Mouse (Mus musculus) MEL (cell line): ENCODE results near the gene Khdc1a. TPM values are rescaled to one million over a fixed set of nuclear protein-coding genes. Genes with fewer than 3 reads are reported as not detected.
"Not testable (repeated sequence)": the region's sequence is repeated elsewhere in the genome, so short reads cannot be mapped to it uniquely, and the experiment has no call there.

Experiments used
- DNase-seq: peaks from one replicate; pipeline ENCODE4 v3.0.0; 2011; ENCODE audit warnings: low read depth, low spot score
- H3K27ac ChIP-seq: 2 replicates; pipeline ENCODE4 v1.5.1; 2012; ENCODE audit warnings: low read depth, mild to moderate bottlenecking, control low read depth, low read length, moderate library complexity; ENCODE audit not compliant: control insufficient read depth
- H3K27me3 ChIP-seq, 2 experiments: fragments of 150-350 bp in 1 of 2; sonication (generic) in 1 of 2; 2 replicates each; pipeline ENCODE4 v1.6.1; 2012; ENCODE audit warnings: low read length in 2 of 2, mild to moderate bottlenecking in 2 of 2, improper control_type of control experiment in 1 of 2, moderate library complexity in 1 of 2; ENCODE audit not compliant: insufficient read depth in 2 of 2, control insufficient read depth in 1 of 2
- H3K36me3 ChIP-seq, 2 experiments: 2 replicates each; pipeline ENCODE4 v1.6.1; 2012 to 2014; ENCODE audit warnings: low read length in 2 of 2, improper control_type of control experiment in 1 of 2, inconsistent platforms in 1 of 2, mild to moderate bottlenecking in 1 of 2; ENCODE audit not compliant: insufficient read depth in 2 of 2, control insufficient read depth in 1 of 2
- H3K4me1 ChIP-seq, 2 experiments: fragments of 150-350 bp in 1 of 2; sonication (generic) in 1 of 2; 2 replicates each; pipeline ENCODE4 v1.6.1; 2012; ENCODE audit warnings: low read length in 2 of 2, improper control_type of control experiment in 1 of 2, mild to moderate bottlenecking in 1 of 2; ENCODE audit not compliant: insufficient read depth in 2 of 2, control insufficient read depth in 1 of 2
- H3K4me3 ChIP-seq, 2 experiments: fragments of 150-350 bp in 1 of 2; sonication (generic) in 1 of 2; 2 replicates each; pipeline ENCODE4 v1.5.1; 2012; ENCODE audit warnings: low read depth in 2 of 2, low read length in 2 of 2, mild to moderate bottlenecking in 2 of 2, moderate library complexity in 2 of 2, control low read depth in 1 of 2, improper control_type of control experiment in 1 of 2; ENCODE audit not compliant: control insufficient read depth in 1 of 2, insufficient read depth in 1 of 2
- H3K79me2 ChIP-seq: 2 replicates; pipeline ENCODE4 v1.6.1; 2012; ENCODE audit warnings: mild to moderate bottlenecking, low read length, moderate library complexity; ENCODE audit not compliant: control insufficient read depth, poor library complexity, insufficient read depth
- H3K9ac ChIP-seq: 2 replicates; pipeline ENCODE4 v1.6.1; 2012; ENCODE audit warnings: low read depth, mild to moderate bottlenecking, control low read depth, low read length, moderate library complexity; ENCODE audit not compliant: control insufficient read depth, poor library complexity, severe bottlenecking
- H3K9me3 ChIP-seq: fragments of 150-350 bp; sonication (generic); replicated peaks from 2 replicates; pipeline ENCODE4 v1.6.1; 2012; ENCODE audit warnings: mild to moderate bottlenecking, low read length, improper control_type of control experiment, moderate library complexity; ENCODE audit not compliant: insufficient read depth
- CHD1 ChIP-seq: IDR thresholded peaks from 2 replicates; pipeline ENCODE4 v1.6.1; 2012; ENCODE audit warnings: low read depth, mild to moderate bottlenecking, inconsistent platforms, low read length, improper control_type of control experiment
- CHD2 ChIP-seq: IDR thresholded peaks from 2 replicates; pipeline ENCODE4 v1.6.1; 2011; ENCODE audit warnings: low read length, improper control_type of control experiment
- E2F4 ChIP-seq: IDR thresholded peaks from 2 replicates; pipeline ENCODE4 v1.6.1; 2011; ENCODE audit warnings: low read depth, low read length, improper control_type of control experiment, borderline replicate concordance
- ELF1 ChIP-seq: IDR thresholded peaks from 2 replicates; pipeline ENCODE4 v1.6.1; 2014; ENCODE audit warnings: low read depth, mild to moderate bottlenecking, inconsistent platforms, low read length, improper control_type of control experiment, moderate library complexity
- EP300 ChIP-seq, 2 experiments: IDR thresholded peaks; 2 replicates each; pipeline ENCODE4 v1.6.1; 2011; ENCODE audit warnings: improper control_type of control experiment in 2 of 2, low read length in 2 of 2, low read depth in 1 of 2, mild to moderate bottlenecking in 1 of 2
- ETS1 ChIP-seq: IDR thresholded peaks from 2 replicates; pipeline ENCODE4 v1.6.1; 2012; ENCODE audit warnings: low read depth, mild to moderate bottlenecking, inconsistent platforms, low read length, improper control_type of control experiment, moderate library complexity
- GATA1 ChIP-seq: IDR thresholded peaks from 2 replicates; pipeline ENCODE4 v1.6.1; 2011; ENCODE audit warnings: low read depth, low read length, improper control_type of control experiment
- KAT2A ChIP-seq: conservative IDR thresholded peaks from 2 replicates; pipeline ENCODE4 v1.6.1; 2012; ENCODE audit warnings: low read depth, low read length, improper control_type of control experiment, inconsistent platforms
- MAFK ChIP-seq: IDR thresholded peaks from 2 replicates; pipeline ENCODE4 v1.6.1; 2011; ENCODE audit warnings: low read depth, mild to moderate bottlenecking, low read length, improper control_type of control experiment, borderline replicate concordance
- NELFE ChIP-seq: IDR thresholded peaks from 2 replicates; pipeline ENCODE4 v1.6.1; 2011; ENCODE audit warnings: low read depth, low read length, improper control_type of control experiment
- POLR2A ChIP-seq, 2 experiments: IDR thresholded peaks; 2 replicates each; pipeline ENCODE4 v1.6.1; 2011 to 2012; ENCODE audit warnings: low read length in 2 of 2, mild to moderate bottlenecking in 2 of 2, control low read depth in 1 of 2, improper control_type of control experiment in 1 of 2, low read depth in 1 of 2, moderate library complexity in 1 of 2; ENCODE audit not compliant: control insufficient read depth in 1 of 2, insufficient read depth in 1 of 2, poor library complexity in 1 of 2
- POLR2AphosphoS5 ChIP-seq: IDR thresholded peaks from 2 replicates; pipeline ENCODE4 v1.6.1; 2012; ENCODE audit warnings: low read depth, borderline replicate concordance, mild to moderate bottlenecking, inconsistent platforms, low read length, moderate library complexity, mixed read lengths
- RAD21 ChIP-seq: IDR thresholded peaks from 2 replicates; pipeline ENCODE4 v1.6.1; 2011; ENCODE audit warnings: mild to moderate bottlenecking, low read depth, low read length, improper control_type of control experiment
- SIN3A ChIP-seq: IDR thresholded peaks from 2 replicates; pipeline ENCODE4 v1.6.1; 2012; ENCODE audit warnings: low read length, improper control_type of control experiment, inconsistent platforms
- TAL1 ChIP-seq: IDR thresholded peaks from 2 replicates; pipeline ENCODE4 v1.6.1; 2012; ENCODE audit warnings: mild to moderate bottlenecking, inconsistent platforms, low read length, moderate library complexity, mixed read lengths
- TBP ChIP-seq: IDR thresholded peaks from 2 replicates; pipeline ENCODE4 v1.8.0; 2011; ENCODE audit warnings: low read depth, low read length, improper control_type of control experiment
- UBTF ChIP-seq: IDR thresholded peaks from 2 replicates; pipeline ENCODE4 v1.6.1; 2012; ENCODE audit warnings: low read depth, mild to moderate bottlenecking, inconsistent platforms, low read length, improper control_type of control experiment, moderate library complexity, borderline replicate concordance; ENCODE audit not compliant: insufficient read depth
- ZNF384 ChIP-seq: IDR thresholded peaks from 2 replicates; pipeline ENCODE4 v1.6.1; 2012; ENCODE audit warnings: low read depth, mild to moderate bottlenecking, inconsistent platforms, low read length, improper control_type of control experiment
- polyA plus RNA-seq, 2 experiments: library from polyadenylated mRNA; stranded (reverse) in 1 of 2; unstranded in 1 of 2; fragments of >175 nt in 1 of 2; fragments of >200 nt in 1 of 2; gene quantifications; 2 replicates each; pipeline versions ENCODE4 v1.2.1 to v1.2.4; 2012; ENCODE audit warnings: low replicate concordance in 2 of 2, low read depth in 1 of 2; ENCODE audit not compliant: insufficient read length in 2 of 2, insufficient read depth in 1 of 2, missing spikeins in 1 of 2
- total RNA-seq: library from RNA; depleted of rRNA; stranded (reverse); fragments of 300-350 nt; gene quantifications from 2 replicates; pipeline ENCODE4 v1.2.3, GENCODE M21; 2012

Khdc1a gene
- total and polyA plus RNA-seq, 3 experiments, result 0.08 TPM; not detected in 2

DNA sequence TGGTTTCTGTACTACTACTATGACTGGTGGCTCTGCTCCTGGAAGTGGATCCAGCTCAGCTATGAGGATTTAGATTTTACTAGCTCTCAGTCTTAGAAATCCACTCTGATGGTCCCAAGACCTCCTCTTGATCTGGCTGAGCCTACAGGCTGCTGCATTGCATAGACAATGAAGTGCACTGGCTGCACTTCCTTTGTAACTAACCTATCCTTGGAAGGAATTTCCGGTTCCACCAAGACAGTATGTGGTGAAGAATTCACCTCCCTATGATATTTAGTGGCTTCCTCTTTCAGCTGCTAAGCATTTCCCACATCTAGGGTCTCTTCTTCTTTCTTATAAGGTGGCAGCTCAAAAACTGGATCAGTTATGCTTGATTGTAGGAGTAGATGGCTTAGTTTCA, 24.8 kb upstream of the Khdc1a start:
- Histone ChIP-seq H3K9me3 (no peaks in the 10 kb centered on the region), H3K4me1 (peaks cover 12 to 13% of the 10 kb centered on the region in 2 experiments), H3K27me3 (no peaks in the 10 kb centered on the region), H3K9ac (no peak overlapping the region), H3K4me3 (no peak overlapping the region), H3K27ac (no peak overlapping the region), H3K79me2 (no peaks in the 10 kb centered on the region), H3K36me3 (peaks cover 0 to 9% of the 10 kb centered on the region in 2 experiments; a peak in 2 of 4 replicates)
- DNase-seq, result peak; percentile 29
- no peak for TF ChIP-seq EP300 (IDR thresholded peaks at IDR 0.05; ENCODE audit: low read depth in 1 of 2, low read length in 2 of 2)
- TF ChIP-seq CHD2, result no peak
- TF ChIP-seq SIN3A, result no peak
- no peak for TF ChIP-seq UBTF
- TF ChIP-seq E2F4, result no peak

GRCm38 (mm10) chr1:21326733-21327132, 22.7 kb upstream of the Khdc1a start:
- Histone ChIP-seq H3K27me3 (no peaks in the 10 kb centered on the region), H3K79me2 (no peaks in the 10 kb centered on the region), H3K4me3 (no peak overlapping the region), H3K27ac (no peak overlapping the region), H3K4me1 (peaks cover 12 to 27% of the 10 kb centered on the region in 2 experiments), H3K9me3 (no peaks in the 10 kb centered on the region), H3K9ac (no peak overlapping the region), H3K36me3 (peaks cover 0 to 20% of the 10 kb centered on the region in 2 experiments; a peak in 2 of 4 replicates)
- TF ChIP-seq EP300 (IDR thresholded peaks at IDR 0.05; ENCODE audit: low read depth in 1 of 2, low read length in 2 of 2) (no peak), SIN3A (no peak), CHD1 (no peak), POLR2A (IDR thresholded peaks at IDR 0.05; ENCODE audit: control insufficient read depth in 1 of 2, insufficient read depth in 1 of 2, low read depth in 1 of 2, low read length in 2 of 2, poor library complexity in 1 of 2) (no peak), TBP (no peak), RAD21 (no peak), POLR2AphosphoS5 (no peak), NELFE (no peak), ETS1 (no peak), MAFK (no peak), TAL1 (no peak), ZNF384 (no peak), ELF1 (no peak), GATA1 (no peak), KAT2A (no peak)
- DNase-seq, result no peak

DNA sequence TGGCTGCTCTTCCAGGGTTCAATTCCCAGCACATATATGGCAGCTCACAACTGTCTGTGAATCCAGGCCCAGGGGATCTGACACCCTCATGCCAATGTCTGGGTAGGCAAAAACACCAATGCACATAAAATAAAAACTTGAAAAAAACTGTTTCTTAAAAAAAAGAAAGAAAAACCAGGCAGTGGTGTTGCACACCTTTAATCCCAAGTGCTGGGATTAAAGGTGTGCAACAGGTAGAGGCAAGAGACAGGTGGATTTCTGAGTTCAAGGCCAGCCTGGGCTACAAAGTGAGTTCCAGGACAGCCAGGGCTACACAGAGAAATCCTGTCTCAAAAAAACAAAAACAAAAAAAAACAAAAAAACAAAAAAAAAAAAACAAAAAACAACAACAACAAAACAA, 18.3 kb upstream of the Khdc1a start:
- H3K27ac ChIP-seq, H3K9ac ChIP-seq, H3K4me3 ChIP-seq, DNase-seq, H3K27me3 ChIP-seq, H3K79me2 ChIP-seq, H3K9me3 ChIP-seq: not testable (repeated sequence)
- Histone ChIP-seq H3K36me3 (peaks cover 0 to 43% of the 10 kb centered on the region in 2 experiments; a peak in 2 of 4 replicates), H3K4me1 (peaks cover 27 to 44% of the 10 kb centered on the region in 2 experiments)
